Mouse (Mus musculus) brown adipose tissue, adult 24 weeks (tissue): Measurements from ENCODE around the gene Gpr68. TPM values are rescaled to one million over a fixed set of nuclear protein-coding genes. Genes with fewer than 3 reads are reported as not detected.

Source experiments
- H3K27ac ChIP-seq: fragments of 200-500 bp; replicated peaks from 2 replicates; pipeline ENCODE4 v1.5.1; 2012; ENCODE audit warnings: low read depth, mild to moderate bottlenecking, low read length
- H3K4me1 ChIP-seq: fragments of 200-500 bp; 2 replicates; pipeline ENCODE4 v1.6.1; 2012; ENCODE audit warnings: low read length, mixed read lengths; ENCODE audit not compliant: control insufficient read depth, insufficient read depth, insufficient read length
- H3K4me3 ChIP-seq: fragments of 200-500 bp; 2 replicates; pipeline ENCODE4 v1.5.1; 2012; ENCODE audit warnings: low read depth, mild to moderate bottlenecking, low read length, moderate library complexity; ENCODE audit not compliant: insufficient read depth
- polyA plus RNA-seq: library from polyadenylated mRNA; stranded (reverse); fragments of >200 nt; gene quantifications from 2 replicates; pipeline ENCODE4 v1.2.4, GENCODE M21; 2012; ENCODE audit not compliant: missing spikeins, insufficient read depth, insufficient read length

Gene Gpr68
- polyA plus RNA-seq, 1 experiment: not detected

GRCm38 (mm10) chr12:100867097-100867496, 40.9 kb downstream of the Gpr68 start:
- Histone ChIP-seq H3K4me3 (no peak overlapping the region), H3K4me1 (peaks cover 7% of the 10 kb centered on the region; the same call in 1 of the 2 replicates), H3K27ac (no peak overlapping the region)

GRCm38 (mm10) chr12:100865509-100866078, 42.4 kb downstream of the Gpr68 start:
- no peak overlapping the region for H3K4me3 ChIP-seq
- no peak overlapping the region for H3K27ac ChIP-seq
- no peaks in the 10 kb centered on the region; the same call in 1 of the 2 replicates for H3K4me1 ChIP-seq

- Histone ChIP-seq H3K4me1 (no peaks in the 10 kb centered on the region; the same call in 1 of the 2 replicates), H3K4me3 (no peak overlapping the region), H3K27ac (no peak overlapping the region)
Measured at GRCm38 (mm10) chr12:100865072-100865471, 42.9 kb downstream of the Gpr68 start.

GRCm38 (mm10) chr12:100862856-100863446, 45.0 kb downstream of the Gpr68 start:
- Histone ChIP-seq H3K27ac (no peak overlapping the region), H3K4me3 (no peak overlapping the region), H3K4me1 (no peaks in the 10 kb centered on the region; the same call in 1 of the 2 replicates)

GRCm38 (mm10) chr12:100862272-100862671, 45.7 kb downstream of the Gpr68 start:
- H3K4me1 ChIP-seq: no peaks in the 10 kb centered on the region; the same call in 1 of the 2 replicates
- no peak overlapping the region for H3K27ac ChIP-seq
- H3K4me3 ChIP-seq: no peak overlapping the region

- H3K4me1 ChIP-seq: no peaks in the 10 kb centered on the region
- no peak overlapping the region for H3K4me3 ChIP-seq
Measured at GRCm38 (mm10) chr12:100857791-100858190, 50.2 kb downstream of the Gpr68 start.

GRCm38 (mm10) chr12:100856337-100856736, 51.7 kb downstream of the Gpr68 start:
- Histone ChIP-seq H3K4me1 (no peaks in the 10 kb centered on the region), H3K4me3 (no peak overlapping the region), H3K27ac (no peak overlapping the region)

More at GRCm38 (mm10) chr12:100857791-100858190, 50.2 kb downstream of the Gpr68 start:
- no peak overlapping the region for H3K27ac ChIP-seq

- Histone ChIP-seq H3K4me3 (no peak overlapping the region), H3K4me1 (no peaks in the 10 kb centered on the region), H3K27ac (no peak overlapping the region)
Measured at GRCm38 (mm10) chr12:100852370-100852769, 55.6 kb downstream of the Gpr68 start.

GRCm38 (mm10) chr12:100849421-100850138, 58.4 kb downstream of the Gpr68 start:
- H3K4me1 ChIP-seq: no peaks in the 10 kb centered on the region
- no peak overlapping the region for H3K27ac ChIP-seq
- no peak overlapping the region for H3K4me3 ChIP-seq

GRCm38 (mm10) chr12:100847437-100848080, 60.4 kb downstream of the Gpr68 start:
- no peak overlapping the region for H3K4me3 ChIP-seq
- H3K4me1 ChIP-seq: no peaks in the 10 kb centered on the region
- no peak overlapping the region for H3K27ac ChIP-seq

- H3K4me1 ChIP-seq: no peaks in the 10 kb centered on the region
- H3K27ac ChIP-seq: no peak overlapping the region
- H3K4me3 ChIP-seq: no peak overlapping the region
Measured at GRCm38 (mm10) chr12:100846566-100846965, 61.4 kb downstream of the Gpr68 start.

- no peaks in the 10 kb centered on the region for H3K4me1 ChIP-seq
- H3K4me3 ChIP-seq: no peak overlapping the region
- H3K27ac ChIP-seq: no peak overlapping the region
Measured at GRCm38 (mm10) chr12:100845829-100846228, 62.2 kb downstream of the Gpr68 start.

GRCm38 (mm10) chr12:100844546-100844945, 63.5 kb downstream of the Gpr68 start:
- H3K27ac ChIP-seq: no peak overlapping the region

GRCm38 (mm10) chr12:100843171-100843570, 64.8 kb downstream of the Gpr68 start:
- no peak overlapping the region for H3K4me3 ChIP-seq
- H3K4me1 ChIP-seq: peaks cover 2% of the 10 kb centered on the region; the same call in 1 of the 2 replicates
- H3K27ac ChIP-seq: no peak overlapping the region

More at GRCm38 (mm10) chr12:100844546-100844945, 63.5 kb downstream of the Gpr68 start:
- Histone ChIP-seq H3K4me3 (no peak overlapping the region), H3K4me1 (0 out of 2 replicates have a peak, but pooled peaks cover 2% of the 10 kb centered on the region)

- peaks cover 2% of the 10 kb centered on the region; the same call in 1 of the 2 replicates for H3K4me1 ChIP-seq
- no peak overlapping the region for H3K27ac ChIP-seq
- H3K4me3 ChIP-seq: no peak overlapping the region
Measured at GRCm38 (mm10) chr12:100841211-100841792, 66.7 kb downstream of the Gpr68 start.
